Mouse (Mus musculus) olfactory bulb, adult 2 months (tissue): Measurements from ENCODE around the gene Vwa2.

ENCODE experiments used
- CTCF ChIP-seq: fragments of 200-500 bp; IDR thresholded peaks from 2 replicates; pipeline ENCODE4 v1.5.1; 2012; ENCODE audit warnings: low read depth, mild to moderate bottlenecking, low read length, moderate library complexity; ENCODE audit not compliant: insufficient read depth
- POLR2A ChIP-seq: fragments of 200-500 bp; IDR thresholded peaks from 2 replicates; pipeline ENCODE4 v1.6.1; 2012; ENCODE audit warnings: mild to moderate bottlenecking, low read depth, low read length, moderate library complexity; ENCODE audit not compliant: insufficient read depth

DNA sequence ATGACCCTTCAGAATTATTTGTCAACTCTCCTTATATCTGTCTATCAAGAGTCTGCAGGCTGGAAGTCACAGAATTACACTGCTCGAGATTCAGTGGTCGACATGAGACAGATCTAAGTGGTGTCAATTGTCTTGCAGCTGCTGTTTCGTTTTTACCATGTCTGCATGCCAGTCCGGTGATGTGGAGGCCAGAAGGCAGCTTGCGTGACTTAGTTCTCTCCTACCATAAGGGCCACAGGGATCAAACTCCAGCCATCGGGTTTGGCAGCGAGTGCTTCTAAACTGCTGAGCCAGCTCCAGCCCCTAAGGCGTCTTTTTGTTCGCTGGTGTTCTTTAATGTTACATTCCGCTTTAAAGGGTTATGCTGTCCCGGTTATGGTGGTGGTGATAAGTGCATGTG lies 45.7 kb upstream of the Vwa2 start:
- TF ChIP-seq CTCF (no peak), POLR2A (no peak)
